Mouse (Mus musculus): ENCODE measurements at regions not wholly inside any gene's neighbourhood (a gene's known extent, or its start where the extent isn't known, plus 50 kb on each side); places are given as distances from the start of the nearest gene placed in this dataset.

- no peak for DNase-seq
These were observed 63.0 kb upstream of the Kif16b start for GRCm38 (mm10) chr2:142964340-142964739.

GRCm38 (mm10) chr2:142967250-142967649, 65.9 kb upstream of the Kif16b start:
- DNase-seq = peak in 1 of 2 experiments; percentile 23

GRCm38 (mm10) chr2:142980771-142981170, 79.4 kb upstream of the Kif16b start:
- no peak for DNase-seq

- no peak for DNase-seq
These were observed 74.1 kb upstream of the Snrpb2 start for GRCm38 (mm10) chr2:142988691-142989090.

- DNase-seq = no peak
These were observed 66.8 kb upstream of the Snrpb2 start for GRCm38 (mm10) chr2:142996088-142996487.

- DNase-seq = no peak
These were observed 60.0 kb upstream of the Snrpb2 start for GRCm38 (mm10) chr2:143002874-143003273.

GRCm38 (mm10) chr2:143003341-143003740, 59.5 kb upstream of the Snrpb2 start:
- DNase-seq = no peak

GRCm38 (mm10) chr2:143011380-143011779, 51.5 kb upstream of the Snrpb2 start:
- DNase-seq = no peak
